Mouse (Mus musculus) forebrain, embryonic 12.5 days (tissue): Measurements from ENCODE around the gene Gm28043. TPM values are rescaled to one million over a fixed set of nuclear protein-coding genes. Genes with fewer than 3 reads are reported as not detected.
"Not testable (repeated sequence)": the region's sequence is repeated elsewhere in the genome, so short reads cannot be mapped to it uniquely, and the experiment has no call there.

ENCODE experiments used
- ATAC-seq: fragments of 200-750 bp; cut with Nextera tagmentation; 2 replicates; pipeline ENCODE4 v1.8.0; 2017; ENCODE audit warnings: moderate TSS enrichment; ENCODE audit not compliant: low FRiP score
- H3K27ac ChIP-seq: fragments of 300-500 bp; sonication (generic); 2 replicates; pipeline ENCODE4 v1.5.1; 2016; ENCODE audit warnings: mild to moderate bottlenecking
- H3K27me3 ChIP-seq: fragments of 300-500 bp; sonication (generic); 2 replicates; pipeline ENCODE4 v1.6.1; 2016; ENCODE audit warnings: mild to moderate bottlenecking
- H3K36me3 ChIP-seq: fragments of 300-500 bp; sonication (generic); replicated peaks from 2 replicates; pipeline ENCODE4 v1.6.1; 2016; ENCODE audit warnings: mild to moderate bottlenecking
- H3K4me1 ChIP-seq: fragments of 300-500 bp; sonication (generic); 2 replicates; pipeline ENCODE4 v1.6.1; 2016
- H3K4me2 ChIP-seq: fragments of 300-500 bp; sonication (generic); 2 replicates; pipeline ENCODE4 v1.6.1; 2016; ENCODE audit warnings: mild to moderate bottlenecking, moderate library complexity
- H3K4me3 ChIP-seq: fragments of 300-500 bp; sonication (generic); replicated peaks from 2 replicates; pipeline ENCODE4 v1.5.1; 2016; ENCODE audit warnings: mild to moderate bottlenecking
- H3K9ac ChIP-seq: fragments of 300-500 bp; sonication (generic); 2 replicates; pipeline ENCODE4 v1.6.1; 2016; ENCODE audit warnings: mild to moderate bottlenecking
- H3K9me3 ChIP-seq: fragments of 300-500 bp; sonication (generic); 2 replicates; pipeline ENCODE4 v1.6.1; 2016
- WGBS: fragments of 180-500 bp; shearing (Covaris S2); methylation state at CpG from one replicate; pipeline ENCODE4 v1.1.7; 2016; 5-methylcytosine and 5-hydroxymethylcytosine counted together
- polyA plus RNA-seq: library from polyadenylated mRNA; unstranded; fragments of >200 nt; fragmentation: Nextera tagmentation; extraction: Ambion mirVana; gene quantifications from 2 replicates; pipeline ENCODE4 v1.2.1, GENCODE M21; 2016

Gm28043 gene
- polyA plus RNA-seq, 1 experiment from 2014 or later = 4.6 TPM

DNA sequence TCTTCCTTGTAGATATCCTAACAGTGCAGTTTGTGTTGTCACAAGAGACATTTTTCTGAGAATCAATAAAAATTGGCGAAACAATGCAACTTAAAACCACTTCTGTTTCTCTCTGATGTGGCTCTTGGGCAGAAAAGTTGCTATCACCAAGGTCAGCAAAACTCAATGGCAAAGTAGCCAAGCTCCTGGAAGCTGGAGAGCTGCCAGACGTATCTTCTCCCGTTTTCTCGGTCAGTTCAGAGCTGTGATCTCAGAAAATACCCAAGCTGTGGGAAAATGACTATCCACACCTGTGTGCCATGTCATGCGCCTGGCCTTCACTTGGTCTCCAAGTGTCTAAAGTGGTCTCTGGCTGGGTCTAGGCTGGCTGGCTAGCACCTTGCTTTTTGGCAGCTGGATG lies 91.2 kb downstream of the Gm28043 start:
- H3K36me3 ChIP-seq = peaks cover 34% of the 10 kb centered on the region

GRCm38 (mm10) chr17:29706981-29707545 lies 92.4 kb downstream of the Gm28043 start:
- H3K4me2 ChIP-seq = no peak overlapping the region; the same call in 1 of the 2 replicates
- H3K4me3 ChIP-seq = no peak overlapping the region
- peaks cover 69% of the 10 kb centered on the region for H3K4me1 ChIP-seq
- H3K9ac ChIP-seq = peak overlapping the region; percentile 34; the same call in 1 of the 2 replicates
- H3K27ac ChIP-seq = peak overlapping the region; percentile 69
- peaks cover 22% of the 10 kb centered on the region for H3K36me3 ChIP-seq
- H3K27me3 ChIP-seq = no peaks in the 10 kb centered on the region
- no peaks in the 10 kb centered on the region for H3K9me3 ChIP-seq
- 37% methylated on average over 5 of the region's 5 CpGs for WGBS
- no peak for ATAC-seq

More for the DNA sequence above, 91.2 kb downstream of the Gm28043 start:
- Histone ChIP-seq H3K9ac (no peak overlapping the region), H3K27me3 (no peaks in the 10 kb centered on the region), H3K9me3 (no peaks in the 10 kb centered on the region), H3K4me2 (no peak overlapping the region), H3K4me3 (no peak overlapping the region), H3K4me1 (peaks cover 57% of the 10 kb centered on the region), H3K27ac (no peak overlapping the region)
- no peak for ATAC-seq
- WGBS = 90% methylated on average over 5 of the region's 5 CpGs

DNA sequence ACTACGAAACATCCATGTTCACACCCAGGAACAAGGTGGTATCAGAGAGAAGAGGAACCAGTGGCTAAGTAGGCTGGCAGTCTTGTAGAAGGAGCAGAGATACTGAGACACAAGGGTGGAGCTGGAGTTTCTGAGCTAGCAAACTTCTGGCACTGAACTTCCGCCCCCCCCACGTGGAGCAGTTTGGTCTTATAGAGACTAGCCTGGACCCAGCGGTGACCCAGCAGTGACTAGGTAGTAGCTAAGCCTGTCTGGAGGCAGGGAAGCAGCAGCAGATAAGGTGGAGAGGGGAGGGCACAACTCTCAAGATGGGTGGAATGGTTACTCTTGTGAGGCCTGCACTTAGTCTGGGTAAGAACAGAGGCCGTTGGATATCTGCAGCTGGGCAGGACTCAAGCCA lies 94.1 kb downstream of the Gm28043 start:
- H3K27ac ChIP-seq = 0 out of 2 replicates have a peak overlapping the region, but pooled peaks have one; percentile 0
- H3K9me3 ChIP-seq = no peaks in the 10 kb centered on the region
- no peak overlapping the region for H3K4me3 ChIP-seq
- WGBS = 83% methylated on average over 5 of the region's 5 CpGs
- H3K36me3 ChIP-seq = peaks cover 7% of the 10 kb centered on the region
- H3K4me1 ChIP-seq = peaks cover 72% of the 10 kb centered on the region
- H3K27me3 ChIP-seq = no peaks in the 10 kb centered on the region
- H3K9ac ChIP-seq = no peak overlapping the region
- no peak for ATAC-seq
- no peak overlapping the region for H3K4me2 ChIP-seq

- no peak overlapping the region for H3K4me2 ChIP-seq
- peaks cover 72% of the 10 kb centered on the region for H3K4me1 ChIP-seq
- no peaks in the 10 kb centered on the region for H3K9me3 ChIP-seq
- H3K36me3 ChIP-seq = no peaks in the 10 kb centered on the region
- 76% methylated on average over 11 of the region's 11 CpGs for WGBS
- H3K27ac ChIP-seq = peak overlapping the region; percentile 81
- H3K4me3 ChIP-seq = no peak overlapping the region
- no peak overlapping the region for H3K9ac ChIP-seq
- no peaks in the 10 kb centered on the region for H3K27me3 ChIP-seq
- no peak for ATAC-seq
These were observed 95.9 kb downstream of the Gm28043 start for GRCm38 (mm10) chr17:29710562-29711044.

DNA sequence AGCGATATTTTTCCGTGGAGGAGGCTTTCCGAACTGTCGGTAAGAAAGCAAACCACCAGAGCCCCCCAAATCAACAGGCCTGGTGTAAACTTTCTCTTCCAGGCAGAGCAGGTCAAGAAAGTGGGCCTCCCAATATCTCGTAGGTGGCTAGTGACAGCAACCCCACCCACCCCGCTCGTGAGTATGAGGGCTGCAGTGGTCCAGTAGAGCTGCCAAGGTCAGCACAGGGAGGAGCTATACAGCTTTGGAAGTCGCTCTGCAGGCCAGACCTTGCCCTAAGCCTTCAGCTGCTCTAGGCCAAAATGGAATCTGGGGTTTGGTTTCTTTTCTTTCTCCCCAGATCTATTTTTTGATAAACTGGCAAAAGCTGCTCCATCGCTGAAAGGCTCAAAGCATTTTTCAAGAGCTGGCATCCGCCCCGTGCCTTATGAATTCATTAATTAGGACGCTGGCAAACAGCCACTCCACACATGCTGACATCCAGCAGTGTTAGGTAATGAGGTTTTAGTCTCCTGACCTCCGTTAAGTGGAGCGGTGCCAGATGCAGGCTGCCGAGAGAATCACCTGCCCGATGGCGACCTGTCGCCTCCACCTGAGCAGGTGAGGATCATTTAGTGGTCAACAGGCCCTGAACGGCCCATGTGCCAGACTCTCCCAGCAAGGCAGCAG lies 96.5 kb downstream of the Gm28043 start:
- 64% methylated on average over 19 of the region's 19 CpGs for WGBS
- Histone ChIP-seq H3K27ac (peak overlapping the region; percentile 81), H3K9me3 (no peaks in the 10 kb centered on the region), H3K27me3 (no peaks in the 10 kb centered on the region), H3K4me2 (no peak overlapping the region), H3K4me1 (peaks cover 77% of the 10 kb centered on the region), H3K9ac (no peak overlapping the region), H3K4me3 (no peak overlapping the region), H3K36me3 (no peaks in the 10 kb centered on the region)
- no peak for ATAC-seq

DNA sequence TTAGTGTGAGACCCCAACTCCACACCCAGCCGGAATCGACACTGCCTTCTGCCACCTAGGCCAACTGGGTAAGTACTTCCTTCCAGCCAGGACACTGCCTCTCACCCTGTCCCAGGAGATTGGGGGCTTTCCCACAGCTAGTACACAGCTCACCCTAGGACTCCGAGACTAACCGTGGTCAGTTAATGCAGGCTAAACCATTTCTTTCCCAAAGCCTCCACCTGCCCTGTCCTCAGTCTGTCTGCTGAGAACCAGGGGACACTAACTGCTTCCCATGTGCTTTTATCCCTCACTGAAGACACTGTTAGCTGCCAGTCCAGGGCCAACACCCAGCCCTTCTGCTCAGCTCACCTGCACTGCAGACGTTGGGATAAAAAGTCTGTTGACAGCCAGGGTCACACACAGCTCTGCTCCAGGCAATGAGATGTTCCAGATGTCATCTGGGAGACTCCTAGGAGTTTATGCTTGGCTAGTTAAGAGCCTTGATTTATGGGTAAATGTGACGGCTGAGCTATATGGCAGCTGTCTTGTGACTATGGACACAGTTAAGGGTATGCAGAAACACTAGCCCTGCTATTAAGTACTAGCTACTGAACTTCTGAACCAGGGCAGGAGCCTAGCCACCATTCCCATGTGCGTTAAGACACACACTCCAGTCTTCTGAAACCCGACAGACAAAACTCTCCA lies 97.2 kb downstream of the Gm28043 start:
- no peaks in the 10 kb centered on the region for H3K27me3 ChIP-seq
- peaks cover 76% of the 10 kb centered on the region for H3K4me1 ChIP-seq
- WGBS = 76% methylated on average over 8 of the region's 8 CpGs
- no peak overlapping the region for H3K4me2 ChIP-seq
- H3K9ac ChIP-seq = no peak overlapping the region
- ATAC-seq = no peak
- H3K36me3 ChIP-seq = no peaks in the 10 kb centered on the region
- H3K4me3 ChIP-seq = no peak overlapping the region
- H3K27ac ChIP-seq = peak overlapping the region; percentile 81
- H3K9me3 ChIP-seq = no peaks in the 10 kb centered on the region

GRCm38 (mm10) chr17:29712565-29712964 lies 97.9 kb downstream of the Gm28043 start:
- no peak overlapping the region for H3K4me2 ChIP-seq
- no peaks in the 10 kb centered on the region for H3K27me3 ChIP-seq
- 53% methylated on average over 7 of the region's 7 CpGs for WGBS
- peaks cover 73% of the 10 kb centered on the region for H3K4me1 ChIP-seq
- ATAC-seq = no peak
- peak overlapping the region; percentile 81 for H3K27ac ChIP-seq
- no peak overlapping the region for H3K9ac ChIP-seq
- H3K36me3 ChIP-seq = no peaks in the 10 kb centered on the region
- H3K9me3 ChIP-seq = no peaks in the 10 kb centered on the region
- no peak overlapping the region for H3K4me3 ChIP-seq

- H3K36me3 ChIP-seq, H3K4me3 ChIP-seq, H3K9ac ChIP-seq, H3K27ac ChIP-seq, ATAC-seq, H3K27me3 ChIP-seq, H3K9me3 ChIP-seq, H3K4me2 ChIP-seq: not testable (repeated sequence)
- 98% methylated on average over 4 of the region's 4 CpGs for WGBS
- peaks cover 61% of the 10 kb centered on the region for H3K4me1 ChIP-seq
These were observed 99.1 kb downstream of the Gm28043 start for GRCm38 (mm10) chr17:29713734-29714133.

- peak within 1 kb of the TSS; percentile 69 for H3K4me2 ChIP-seq
- no peaks in the 10 kb centered on the region for H3K9me3 ChIP-seq
- 0 out of 2 replicates have a peak, but pooled peaks cover 4% of the 10 kb centered on the region for H3K27me3 ChIP-seq
- 6% methylated on average over 41 of the region's 41 CpGs for WGBS
- H3K4me1 ChIP-seq = peaks cover 30% of the 10 kb centered on the region
- H3K27ac ChIP-seq = peak within 1 kb of the TSS; percentile 56; the same call in 1 of the 2 replicates
- no peaks in the 10 kb centered on the region for H3K36me3 ChIP-seq
- peak within 1 kb of the TSS; percentile 51 for H3K4me3 ChIP-seq
- peak; percentile 96 for ATAC-seq
- peak within 1 kb of the TSS; percentile 60 for H3K9ac ChIP-seq
These were observed 102.2 kb downstream of the Gm28043 start, which contains the start of gene Ccdc167 for GRCm38 (mm10) chr17:29716732-29717445. TSS of gene Ccdc167 (minus strand) at chr17:29717044.

GRCm38 (mm10) chr17:29718660-29719059 lies 104.0 kb downstream of the Gm28043 start:
- H3K9ac ChIP-seq = no peak overlapping the region
- peaks cover 14% of the 10 kb centered on the region for H3K4me1 ChIP-seq
- no peaks in the 10 kb centered on the region for H3K36me3 ChIP-seq
- no peak overlapping the region for H3K4me2 ChIP-seq
- ATAC-seq = no peak
- no peak overlapping the region for H3K27ac ChIP-seq
- H3K9me3 ChIP-seq = no peaks in the 10 kb centered on the region
- H3K4me3 ChIP-seq = no peak overlapping the region
- 0 out of 2 replicates have a peak, but pooled peaks cover 4% of the 10 kb centered on the region for H3K27me3 ChIP-seq
- WGBS = 83% methylated on average over 8 of the region's 8 CpGs

DNA sequence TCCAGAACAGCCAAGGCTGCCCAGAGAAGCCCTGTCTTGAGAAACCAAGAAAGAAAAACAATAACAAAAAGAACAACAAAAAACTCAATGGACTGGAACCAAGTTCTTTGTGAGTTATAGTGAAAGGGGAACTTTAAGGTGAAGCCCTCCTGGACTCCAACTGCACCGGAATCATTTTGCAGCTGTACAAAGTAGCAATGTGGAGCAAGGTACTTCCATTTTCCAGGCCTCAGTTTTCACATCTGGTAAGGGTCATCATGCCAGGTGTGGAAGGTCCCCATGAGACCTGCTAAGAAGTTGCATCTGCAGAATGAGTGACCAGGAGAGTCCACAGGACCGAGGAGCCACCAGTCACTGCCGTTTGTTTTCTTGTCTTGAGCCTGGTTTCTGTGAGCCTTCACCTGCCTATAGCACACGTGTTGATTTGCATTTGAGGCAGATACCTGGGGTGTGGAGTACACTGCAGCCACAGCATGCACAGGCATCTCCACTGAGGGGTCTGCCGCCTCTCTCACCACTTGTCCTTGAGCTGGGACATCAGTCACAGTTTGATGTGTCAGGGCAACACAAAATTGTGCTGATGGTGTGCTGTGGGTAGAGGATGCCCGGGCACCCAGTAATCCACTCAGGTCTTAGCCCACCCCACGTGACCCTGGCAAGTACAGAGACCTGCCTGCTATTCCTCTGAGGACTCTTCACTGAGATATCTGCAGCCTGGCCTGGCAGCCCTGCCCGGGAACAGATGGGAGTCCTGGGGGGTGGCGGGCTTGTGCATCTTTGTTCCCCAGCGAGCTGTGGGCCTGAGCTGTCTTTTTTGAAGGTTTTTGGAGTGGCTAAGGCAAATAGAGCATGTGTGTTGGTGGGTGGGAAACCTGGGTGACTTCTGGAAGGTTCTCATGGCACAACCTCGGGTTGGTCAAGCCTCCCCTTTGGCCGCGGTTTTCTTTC lies 105.2 kb downstream of the Gm28043 start:
- ATAC-seq = no peak
- Histone ChIP-seq H3K4me2 (no peak overlapping the region), H3K27ac (no peak overlapping the region), H3K4me3 (no peak overlapping the region), H3K27me3 (0 out of 2 replicates have a peak, but pooled peaks cover 4% of the 10 kb centered on the region), H3K9me3 (no peaks in the 10 kb centered on the region), H3K36me3 (no peaks in the 10 kb centered on the region), H3K9ac (no peak overlapping the region), H3K4me1 (peaks cover 14% of the 10 kb centered on the region)
- 79% methylated on average over 13 of the region's 13 CpGs for WGBS
